25 mouse cellular contexts compared by ENCODE assay signal in the genomic region with DNA sequence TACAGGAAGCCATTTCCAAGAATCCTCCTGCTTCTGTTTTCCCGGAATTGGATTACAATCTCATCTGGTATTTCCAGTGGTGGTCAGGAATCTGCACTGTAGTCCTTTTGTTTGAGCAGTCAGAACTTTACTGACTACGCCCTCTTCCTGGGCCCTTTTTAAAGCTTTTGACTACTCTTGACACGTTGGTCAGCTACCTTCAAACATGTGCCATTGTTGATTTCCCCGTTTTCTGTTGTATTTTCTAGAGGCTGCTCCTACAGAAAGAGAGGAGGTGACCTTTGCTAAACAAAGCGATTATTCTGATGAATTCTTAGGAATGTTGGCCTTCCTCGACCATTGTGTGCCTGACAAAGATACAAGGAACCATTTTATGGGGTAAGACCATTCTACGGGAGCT.
DNase-seq lines count a peak whose midpoint lies in the region; ATAC-seq and TF ChIP-seq lines count a peak whose summit lies in the region.
"Had no signal": no experiment of that assay in that cellular context is flagged by ENCODE, and none has a peak within 500 bp of the region (broad histone marks: within the 10 kb centered on the region; RNA-seq: fewer than 3 reads in every experiment).

No protein-coding gene starts in this region.

- no peak overlapping the region for H3K9ac ChIP-seq in CH12.LX (ENCODE audit: insufficient read depth, low read depth)
- H3K9ac ChIP-seq in hindbrain, embryonic 13.5 days = no peak overlapping the region

- H3K27me3 ChIP-seq in CH12.LX (replicated peaks) = no peaks in the 10 kb centered on the region
- no peaks in the 10 kb centered on the region for H3K27me3 ChIP-seq in hindbrain, embryonic 13.5 days

- no peak for DNase-seq in CH12.LX (ENCODE audit: extremely low read depth)
- peak; percentile 19 for DNase-seq in ES-CJ7 (ENCODE audit: low read depth, low spot score)
- peak; percentile 83 for DNase-seq in R1 (ENCODE audit: low read depth, low spot score)
- DNase-seq in ZHBTc4 (ENCODE audit: low read depth, low spot score) = peak; percentile 77
- no peak for DNase-seq in embryo, embryonic 10 days (ENCODE audit: low spot score)
- no peak for DNase-seq in heart, adult 11 months
- DNase-seq in urinary bladder, postnatal 25 days (ENCODE audit: low spot score) = no peak
- DNase-seq: adrenal gland, adult 2 months; adrenal gland, adult 8-10 months; adrenal gland, postnatal 10 days; adrenal gland, postnatal 14 days; adrenal gland, postnatal 25 days; adrenal gland, postnatal 36 days; B cell, adult 2 months; cerebellum, adult 11 months; cerebellum, adult 11-12 months; cerebellum, adult 18-20 months; cerebellum, adult 2 months; cerebellum, adult 8-10 months; cerebellum, adult 9-10 months had no signal

- no peak overlapping the region for H3K4me3 ChIP-seq in CH12.LX (replicated peaks in 1 of 3; ENCODE audit: low read depth in 2 of 3, low read length in 2 of 3, poor library complexity in 1 of 3)
- no peak overlapping the region for H3K4me3 ChIP-seq in hindbrain, embryonic 13.5 days

- no peak for TF ChIP-seq EP300 in CH12.LX (IDR thresholded peaks at IDR 0.05; ENCODE audit: low read length)

- no peak for ATAC-seq in hindbrain, embryonic 13.5 days (ENCODE audit: low FRiP score)
- ATAC-seq: activated CD4-positive, CD25-positive, alpha-beta regulatory T cell, adult 4 months; CD4-positive, CD25-positive, alpha-beta regulatory T cell, adult 4 months; Patski had no signal

- dilution Hi-C loops in CH12.LX (cut with MboI; ENCODE audit: extremely low pct_ligation_motif_present, extremely low pct_unique_long_range_greater_than_20kb, low sequenced_read_pairs) = no loop called here

- no peak for TF ChIP-seq RAD21 in CH12.LX (IDR thresholded peaks at IDR 0.05; ENCODE audit: low read depth, low read length)

- H3K36me3 ChIP-seq in CH12.LX (replicated peaks in 1 of 2; ENCODE audit: control insufficient read depth in 1 of 2, insufficient read depth in 1 of 2, low read length in 1 of 2) = no peaks in the 10 kb centered on the region
- no peaks in the 10 kb centered on the region for H3K36me3 ChIP-seq in hindbrain, embryonic 13.5 days
- H3K36me3 ChIP-seq: G1E had no signal

- peak overlapping the region; percentile 74 for H3K4me2 ChIP-seq in CH12.LX (ENCODE audit: insufficient read depth, low read depth, poor library complexity, severe bottlenecking)
- no peak overlapping the region for H3K4me2 ChIP-seq in hindbrain, embryonic 13.5 days

- H3K4me1 ChIP-seq in CH12.LX (ENCODE audit: control insufficient read depth in 1 of 2, insufficient read depth in 2 of 2) = no peaks in the 10 kb centered on the region
- H3K4me1 ChIP-seq in hindbrain, embryonic 13.5 days (replicated peaks) = no peaks in the 10 kb centered on the region

- TF ChIP-seq CTCF in CH12.LX (conservative IDR thresholded peaks at IDR 0.05 in 1 of 2, IDR thresholded peaks at IDR 0.05 in 1 of 2; ENCODE audit: low read depth in 2 of 2, low read length in 2 of 2) = no peak

- H3K79me2 ChIP-seq in CH12.LX (replicated peaks; ENCODE audit: control insufficient read depth, extremely low read depth, insufficient read depth, poor library complexity, severe bottlenecking) = no peaks in the 10 kb centered on the region

- in situ Hi-C loops in CH12.LX (cut with MboI; ENCODE audit: low pct_ligation_motif_present, low pct_unique_long_range_greater_than_20kb, low sequenced_read_pairs) = no loop called here

- 64% methylated on average over 7 of the region's 7 CpGs for WGBS in hindbrain, embryonic 13.5 days

- no peaks in the 10 kb centered on the region for H3K9me3 ChIP-seq in CH12.LX (replicated peaks; ENCODE audit: low read length)
- no peaks in the 10 kb centered on the region for H3K9me3 ChIP-seq in hindbrain, embryonic 13.5 days
- H3K9me3 ChIP-seq: G1E had no signal

- no peak for TF ChIP-seq POLR2A in CH12.LX (IDR thresholded peaks at IDR 0.05; ENCODE audit: low read depth, low read length)

- no peak overlapping the region for H3K27ac ChIP-seq in CH12.LX (ENCODE audit: insufficient read depth, low read depth)
- H3K27ac ChIP-seq in hindbrain, embryonic 13.5 days = no peak overlapping the region

TF ChIP-seq in CH12.LX, 34 proteins besides CTCF, POLR2A, EP300 and RAD21:
- TF ChIP-seq POLR2AphosphoS2 (IDR thresholded peaks at IDR 0.05; ENCODE audit: low read depth, low read length) (no peak), BHLHE40 (IDR thresholded peaks at IDR 0.05; ENCODE audit: low read depth, low read length) (no peak), NRF1 (IDR thresholded peaks at IDR 0.05; ENCODE audit: low read depth, low read length) (no peak), KAT2A (IDR thresholded peaks at IDR 0.05; ENCODE audit: insufficient replicate concordance, low read length) (no peak), JUND (conservative IDR thresholded peaks at IDR 0.05; ENCODE audit: low read depth, low read length) (no peak)

Comparison
In these comparisons a context has a peak if more than half of its experiments do, and no peak if none do; other contexts are left out.
1. DNase-seq: peak in ES-CJ7 (single experiment), R1 (single experiment) and ZHBTc4 (single experiment); none in CH12.LX (single experiment), embryo, embryonic 10 days (single experiment), heart, adult 11 months (single experiment) and urinary bladder, postnatal 25 days (single experiment).